Mouse (Mus musculus): Measurements from ENCODE around the gene Gtf2a1l. TPM values are rescaled to one million over a fixed set of nuclear protein-coding genes. Genes with fewer than 3 reads are reported as not detected.

Gene Gtf2a1l
- 0.31 TPM in 2 replicates for polyA plus RNA-seq (2014; fragmentation: Nextera tagmentation; extraction: Ambion mirVana)

DNA sequence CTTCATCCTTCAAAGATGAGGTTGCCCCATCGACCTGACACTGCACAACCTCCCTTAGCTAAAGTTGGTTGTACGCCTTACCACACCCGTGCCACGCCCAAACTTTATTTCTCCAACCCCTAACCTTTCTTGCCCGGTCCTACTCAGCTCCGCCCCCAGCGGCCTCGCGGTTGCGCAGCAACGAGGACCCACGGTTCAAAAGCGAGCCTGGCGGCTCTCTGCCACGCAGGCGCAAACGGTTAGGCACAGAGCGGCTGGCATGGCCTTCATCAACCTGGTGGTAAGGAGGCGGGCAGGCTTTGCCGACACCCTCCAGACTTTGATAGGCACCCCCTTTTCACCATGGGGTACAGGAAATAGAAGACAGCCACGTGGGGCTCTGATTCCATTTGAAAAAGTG is at the start of gene Gtf2a1l:
Gene Gtf2a1l, plus strand, starts transcription at position 209 of the 400 bp plus-strand sequence.
- Histone ChIP-seq H3K4me2 (ENCODE audit: low read depth) (no peak within 1 kb of the TSS), H3K27ac (ENCODE audit: low read depth, low read length) (no peak within 1 kb of the TSS), H3K4me1 (ENCODE audit: control insufficient read depth, insufficient read depth, low read length) (no peaks in the 10 kb centered on the region), H3K27me3 (ENCODE audit: control insufficient read depth, insufficient read depth, low read length) (no peaks in the 10 kb centered on the region), H3K9ac (ENCODE audit: low read length) (no peak within 1 kb of the TSS), H3K4me3 (ENCODE audit: low read depth, low read length) (no peak within 1 kb of the TSS), H3K36me3 (ENCODE audit: control insufficient read depth, insufficient read depth, low read length) (no peaks in the 10 kb centered on the region), H3K9me3 (ENCODE audit: control insufficient read depth, low read length) (no peaks in the 10 kb centered on the region)
- peak; percentile 62 for DNase-seq (ENCODE audit: low spot score)
- peak; percentile 72 for ATAC-seq (ENCODE audit: insufficient read depth, low FRiP score, low TSS enrichment)
- 34% methylated on average over 21 of the region's 21 CpGs for WGBS

GRCm38 (mm10) chr17:88620935-88621334 is 47.5 kb upstream of the Gtf2a1l start:
- Histone ChIP-seq H3K4me2 (ENCODE audit: low read depth) (no peak overlapping the region), H3K9ac (ENCODE audit: low read length) (no peak overlapping the region), H3K9me3 (ENCODE audit: control insufficient read depth, low read length) (no peaks in the 10 kb centered on the region), H3K4me3 (ENCODE audit: low read depth, low read length) (no peak overlapping the region), H3K27me3 (ENCODE audit: control insufficient read depth, insufficient read depth, low read length) (no peaks in the 10 kb centered on the region), H3K36me3 (ENCODE audit: control insufficient read depth, insufficient read depth, low read length) (no peaks in the 10 kb centered on the region), H3K27ac (ENCODE audit: low read depth, low read length) (no peak overlapping the region), H3K4me1 (ENCODE audit: control insufficient read depth, insufficient read depth, low read length) (no peaks in the 10 kb centered on the region)
- 84% methylated on average over 4 of the region's 4 CpGs for WGBS
- ATAC-seq (ENCODE audit: insufficient read depth, low FRiP score, low TSS enrichment), result no peak
- DNase-seq (ENCODE audit: low spot score), result no peak

GRCm38 (mm10) chr17:88621374-88621773 is 47.1 kb upstream of the Gtf2a1l start:
- Histone ChIP-seq H3K9ac (ENCODE audit: low read length) (no peak overlapping the region), H3K9me3 (ENCODE audit: control insufficient read depth, low read length) (no peaks in the 10 kb centered on the region), H3K27ac (ENCODE audit: low read depth, low read length) (no peak overlapping the region), H3K27me3 (ENCODE audit: control insufficient read depth, insufficient read depth, low read length) (no peaks in the 10 kb centered on the region), H3K4me2 (ENCODE audit: low read depth) (no peak overlapping the region), H3K4me1 (ENCODE audit: control insufficient read depth, insufficient read depth, low read length) (peaks cover 3% of the 10 kb centered on the region; the same call in 1 of the 2 replicates), H3K4me3 (ENCODE audit: low read depth, low read length) (no peak overlapping the region), H3K36me3 (ENCODE audit: control insufficient read depth, insufficient read depth, low read length) (no peaks in the 10 kb centered on the region)
- no peak for ATAC-seq (ENCODE audit: insufficient read depth, low FRiP score, low TSS enrichment)
- WGBS, result 82% methylated on average over 3 of the region's 3 CpGs
- no peak for DNase-seq (ENCODE audit: low spot score)

DNA sequence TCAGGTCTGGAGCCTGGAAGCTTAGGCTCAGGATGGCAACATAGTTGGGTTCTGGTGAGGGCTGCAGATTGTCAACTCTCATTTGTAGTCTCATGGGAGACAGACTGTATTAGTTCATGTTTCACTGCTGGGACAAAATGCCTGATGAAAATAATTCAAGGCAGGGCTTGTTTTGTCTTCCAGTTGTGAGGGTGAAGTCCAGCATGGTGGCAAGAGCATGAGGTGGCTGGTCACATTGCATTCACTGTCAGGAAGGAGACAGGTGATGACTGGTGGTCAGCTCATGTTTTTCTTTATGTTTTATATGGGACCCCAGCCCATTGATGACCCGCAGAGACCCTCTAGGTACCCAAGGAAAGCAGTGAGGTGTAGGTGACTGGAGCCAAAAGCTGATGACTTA is 45.7 kb upstream of the Gtf2a1l start:
- DNase-seq (ENCODE audit: low spot score), result no peak
- H3K4me3 ChIP-seq (ENCODE audit: low read depth, low read length), result no peak overlapping the region
- no peaks in the 10 kb centered on the region for H3K27me3 ChIP-seq (ENCODE audit: control insufficient read depth, insufficient read depth, low read length)
- H3K9ac ChIP-seq (ENCODE audit: low read length), result no peak overlapping the region
- H3K4me2 ChIP-seq (ENCODE audit: low read depth), result no peak overlapping the region
- no peaks in the 10 kb centered on the region for H3K36me3 ChIP-seq (ENCODE audit: control insufficient read depth, insufficient read depth, low read length)
- H3K9me3 ChIP-seq (ENCODE audit: control insufficient read depth, low read length), result no peaks in the 10 kb centered on the region
- WGBS, result 93% methylated on average over 1 of the region's 1 CpGs
- no peak overlapping the region for H3K27ac ChIP-seq (ENCODE audit: low read depth, low read length)
- no peak for ATAC-seq (ENCODE audit: insufficient read depth, low FRiP score, low TSS enrichment)
- peaks cover 11% of the 10 kb centered on the region for H3K4me1 ChIP-seq (ENCODE audit: control insufficient read depth, insufficient read depth, low read length)

- H3K9me3 ChIP-seq (ENCODE audit: control insufficient read depth, low read length), result no peaks in the 10 kb centered on the region
- H3K4me2 ChIP-seq (ENCODE audit: low read depth), result no peak overlapping the region
- ATAC-seq (ENCODE audit: insufficient read depth, low FRiP score, low TSS enrichment) (no peak), DNase-seq (ENCODE audit: low spot score) (no peak)
- no peak overlapping the region for H3K27ac ChIP-seq (ENCODE audit: low read depth, low read length)
- 90% methylated on average over 4 of the region's 4 CpGs for WGBS
- H3K4me3 ChIP-seq (ENCODE audit: low read depth, low read length), result no peak overlapping the region
- H3K4me1 ChIP-seq (ENCODE audit: control insufficient read depth, insufficient read depth, low read length), result peaks cover 13% of the 10 kb centered on the region
- no peaks in the 10 kb centered on the region for H3K36me3 ChIP-seq (ENCODE audit: control insufficient read depth, insufficient read depth, low read length)
- H3K9ac ChIP-seq (ENCODE audit: low read length), result no peak overlapping the region
- no peaks in the 10 kb centered on the region for H3K27me3 ChIP-seq (ENCODE audit: control insufficient read depth, insufficient read depth, low read length)
Observed at GRCm38 (mm10) chr17:88624386-88624785, 44.1 kb upstream of the Gtf2a1l start.

- no peak overlapping the region for H3K9ac ChIP-seq (ENCODE audit: low read length)
- H3K36me3 ChIP-seq (ENCODE audit: control insufficient read depth, insufficient read depth, low read length), result no peaks in the 10 kb centered on the region
- no peak overlapping the region for H3K4me3 ChIP-seq (ENCODE audit: low read depth, low read length)
- H3K27ac ChIP-seq (ENCODE audit: low read depth, low read length), result peak overlapping the region; percentile 62; the same call in 1 of the 2 replicates
- DNase-seq (ENCODE audit: low spot score) (no peak), ATAC-seq (ENCODE audit: insufficient read depth, low FRiP score, low TSS enrichment) (no peak)
- no peaks in the 10 kb centered on the region for H3K9me3 ChIP-seq (ENCODE audit: control insufficient read depth, low read length)
- peaks cover 21% of the 10 kb centered on the region for H3K4me1 ChIP-seq (ENCODE audit: control insufficient read depth, insufficient read depth, low read length)
- 91% methylated on average over 13 of the region's 13 CpGs for WGBS
- H3K27me3 ChIP-seq (ENCODE audit: control insufficient read depth, insufficient read depth, low read length), result no peaks in the 10 kb centered on the region
- H3K4me2 ChIP-seq (ENCODE audit: low read depth), result no peak overlapping the region
Observed at GRCm38 (mm10) chr17:88625350-88625749, 43.1 kb upstream of the Gtf2a1l start.

GRCm38 (mm10) chr17:88625931-88626330 is 42.5 kb upstream of the Gtf2a1l start:
- WGBS, result 48% methylated on average over 7 of the region's 7 CpGs
- Histone ChIP-seq H3K27ac (ENCODE audit: low read depth, low read length) (peak overlapping the region; percentile 62; the same call in 1 of the 2 replicates), H3K9me3 (ENCODE audit: control insufficient read depth, low read length) (no peaks in the 10 kb centered on the region), H3K27me3 (ENCODE audit: control insufficient read depth, insufficient read depth, low read length) (no peaks in the 10 kb centered on the region), H3K9ac (ENCODE audit: low read length) (no peak overlapping the region), H3K4me3 (ENCODE audit: low read depth, low read length) (no peak overlapping the region), H3K36me3 (ENCODE audit: control insufficient read depth, insufficient read depth, low read length) (no peaks in the 10 kb centered on the region), H3K4me2 (ENCODE audit: low read depth) (no peak overlapping the region), H3K4me1 (ENCODE audit: control insufficient read depth, insufficient read depth, low read length) (peaks cover 22% of the 10 kb centered on the region)
- DNase-seq (ENCODE audit: low spot score) (no peak), ATAC-seq (ENCODE audit: insufficient read depth, low FRiP score, low TSS enrichment) (no peak)

DNA sequence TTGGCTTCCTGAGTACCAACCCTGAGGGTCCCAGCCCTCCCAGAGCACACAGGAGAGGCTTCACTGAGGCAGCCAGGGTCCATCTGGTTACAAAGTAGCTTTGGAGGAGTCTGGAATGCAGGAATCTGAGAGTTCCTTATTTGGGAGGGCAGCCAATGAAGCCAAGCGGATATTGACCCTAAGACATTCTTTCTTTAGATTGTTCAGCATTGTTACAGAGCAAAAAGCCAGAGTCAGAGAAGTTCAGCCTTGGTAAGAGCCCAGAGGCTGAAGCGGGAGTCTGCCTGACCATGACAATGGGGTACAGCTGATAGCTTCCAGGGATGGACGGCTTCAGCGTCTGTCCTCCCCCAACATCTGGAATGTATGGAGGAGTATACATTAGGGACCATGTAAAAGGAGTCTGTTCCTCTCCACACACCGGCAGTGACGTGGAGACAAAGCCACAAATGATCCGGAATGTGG is 42.1 kb upstream of the Gtf2a1l start:
- no peak overlapping the region for H3K9ac ChIP-seq (ENCODE audit: low read length)
- H3K27me3 ChIP-seq (ENCODE audit: control insufficient read depth, insufficient read depth, low read length), result no peaks in the 10 kb centered on the region
- ATAC-seq (ENCODE audit: insufficient read depth, low FRiP score, low TSS enrichment) (no peak), DNase-seq (ENCODE audit: low spot score) (peak; percentile 48)
- no peaks in the 10 kb centered on the region for H3K9me3 ChIP-seq (ENCODE audit: control insufficient read depth, low read length)
- peaks cover 22% of the 10 kb centered on the region for H3K4me1 ChIP-seq (ENCODE audit: control insufficient read depth, insufficient read depth, low read length)
- H3K4me2 ChIP-seq (ENCODE audit: low read depth), result no peak overlapping the region
- peak overlapping the region; percentile 62; the same call in 1 of the 2 replicates for H3K27ac ChIP-seq (ENCODE audit: low read depth, low read length)
- no peaks in the 10 kb centered on the region for H3K36me3 ChIP-seq (ENCODE audit: control insufficient read depth, insufficient read depth, low read length)
- no peak overlapping the region for H3K4me3 ChIP-seq (ENCODE audit: low read depth, low read length)
- 32% methylated on average over 7 of the region's 7 CpGs for WGBS

- 78% methylated on average over 7 of the region's 7 CpGs for WGBS
- H3K4me1 ChIP-seq (ENCODE audit: control insufficient read depth, insufficient read depth, low read length), result peaks cover 22% of the 10 kb centered on the region
Observed at GRCm38 (mm10) chr17:88627150-88627549, 41.3 kb upstream of the Gtf2a1l start.

More at GRCm38 (mm10) chr17:88627150-88627549, 41.3 kb upstream of the Gtf2a1l start:
- ATAC-seq (ENCODE audit: insufficient read depth, low FRiP score, low TSS enrichment), result no peak
- Histone ChIP-seq H3K4me2 (ENCODE audit: low read depth) (no peak overlapping the region), H3K4me3 (ENCODE audit: low read depth, low read length) (no peak overlapping the region), H3K9me3 (ENCODE audit: control insufficient read depth, low read length) (no peaks in the 10 kb centered on the region), H3K9ac (ENCODE audit: low read length) (no peak overlapping the region), H3K36me3 (ENCODE audit: control insufficient read depth, insufficient read depth, low read length) (no peaks in the 10 kb centered on the region), H3K27me3 (ENCODE audit: control insufficient read depth, insufficient read depth, low read length) (no peaks in the 10 kb centered on the region), H3K27ac (ENCODE audit: low read depth, low read length) (0 out of 2 replicates have a peak overlapping the region, but pooled peaks have one; percentile 62)
- DNase-seq (ENCODE audit: low spot score), result no peak
